Mouse (Mus musculus): ENCODE data around the gene Endod1. TPM values are rescaled to one million over a fixed set of nuclear protein-coding genes. Genes with fewer than 3 reads are reported as not detected.

Endod1 gene
- polyA plus RNA-seq, 1 experiment: 7.0 TPM

DNA sequence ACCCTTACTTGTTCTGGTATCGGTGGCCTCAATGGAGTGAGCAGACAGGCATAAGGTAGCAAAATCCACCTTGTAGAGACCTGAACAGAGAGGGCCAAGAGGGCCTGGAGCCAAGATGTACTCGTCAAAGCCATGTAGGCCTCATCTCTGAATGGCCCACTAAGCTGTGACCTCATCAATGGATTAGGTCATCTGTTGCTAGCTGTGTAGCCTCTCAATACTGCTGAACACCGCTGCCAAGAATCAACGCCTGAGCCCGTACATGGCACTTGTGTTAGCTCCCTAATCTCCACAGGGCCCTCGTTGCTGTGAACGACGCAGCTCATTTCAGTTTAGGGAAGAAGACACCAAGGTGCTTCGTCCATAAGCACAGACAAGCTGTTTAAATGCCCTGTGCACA, 10.0 kb upstream of the Endod1 start:
- H3K36me3 ChIP-seq (ENCODE audit: control insufficient read depth, insufficient read depth): no peaks in the 10 kb centered on the region
- no peaks in the 10 kb centered on the region for H3K79me2 ChIP-seq (ENCODE audit: control insufficient read depth, insufficient read depth)
- no peak for TF ChIP-seq POLR2A (IDR thresholded peaks at IDR 0.05; ENCODE audit: insufficient read length, low read depth)
- TF ChIP-seq POLR2AphosphoS2 (IDR thresholded peaks at IDR 0.05; ENCODE audit: insufficient read length, low read depth): no peak
- TF ChIP-seq USF1 (IDR thresholded peaks at IDR 0.05; ENCODE audit: low read depth): no peak
- no peak for TF ChIP-seq MAX (IDR thresholded peaks at IDR 0.05; ENCODE audit: low read depth)
- no peak for TF ChIP-seq E2F4 (IDR thresholded peaks at IDR 0.05; ENCODE audit: insufficient read depth)
- TF ChIP-seq TCF12 (IDR thresholded peaks at IDR 0.05; ENCODE audit: insufficient read depth, poor library complexity, severe bottlenecking): no peak
- TF ChIP-seq MYOG (IDR thresholded peaks at IDR 0.05; ENCODE audit: control insufficient read depth in 1 of 3, insufficient read depth in 1 of 3, insufficient read length in 2 of 3, low read depth in 2 of 3): no peak
- TF ChIP-seq SRF (IDR thresholded peaks at IDR 0.05; ENCODE audit: control insufficient read depth, insufficient read length, low read depth): no peak
- TF ChIP-seq REST (IDR thresholded peaks at IDR 0.05; ENCODE audit: insufficient read depth, insufficient read length): no peak
- no peak for TF ChIP-seq TCF3 (IDR thresholded peaks at IDR 0.05; ENCODE audit: insufficient read length, low read depth)
- TF ChIP-seq MYOD1 (IDR thresholded peaks at IDR 0.05; ENCODE audit: control insufficient read depth in 1 of 3, insufficient read length in 2 of 3, low read depth in 2 of 3): no peak
- TF ChIP-seq CEBPB (IDR thresholded peaks at IDR 0.05; ENCODE audit: insufficient read depth, poor library complexity, severe bottlenecking): no peak
- H3K4me3 ChIP-seq: no peak overlapping the region
- H3K4me2 ChIP-seq (ENCODE audit: low read depth): no peak overlapping the region
- no peak overlapping the region for H3ac ChIP-seq (ENCODE audit: control insufficient read depth, insufficient read length)
- no peaks in the 10 kb centered on the region for H3K27me3 ChIP-seq (ENCODE audit: control insufficient read depth, insufficient read depth, insufficient read length)

DNA sequence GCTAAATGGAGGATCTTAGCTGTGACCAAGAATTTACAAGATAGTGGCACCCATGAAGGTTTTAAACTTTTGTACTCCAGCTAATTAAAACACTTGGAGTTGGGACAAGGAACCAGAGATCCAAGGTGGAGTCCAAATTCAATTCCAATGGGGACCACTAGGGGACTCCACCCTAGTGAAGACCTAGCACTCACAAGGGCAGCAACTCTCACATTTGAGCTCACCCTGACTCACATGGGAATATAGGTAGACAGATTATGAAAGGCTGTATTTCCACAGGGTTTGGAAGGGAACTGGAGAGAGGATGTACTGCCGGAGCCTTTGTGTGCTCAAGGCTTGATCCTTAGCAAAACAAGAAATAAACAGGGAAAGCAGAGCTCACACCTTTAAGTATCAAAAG, 9.0 kb upstream of the Endod1 start:
- no peak overlapping the region for H3K4me2 ChIP-seq (ENCODE audit: low read depth)
- H3K4me3 ChIP-seq: no peak overlapping the region
- H3K27me3 ChIP-seq (ENCODE audit: control insufficient read depth, insufficient read depth, insufficient read length): no peaks in the 10 kb centered on the region
- H3K36me3 ChIP-seq (ENCODE audit: control insufficient read depth, insufficient read depth): no peaks in the 10 kb centered on the region
- no peak overlapping the region for H3ac ChIP-seq (ENCODE audit: control insufficient read depth, insufficient read length)
- TF ChIP-seq TCF12 (IDR thresholded peaks at IDR 0.05; ENCODE audit: insufficient read depth, poor library complexity, severe bottlenecking) (no peak), MAX (IDR thresholded peaks at IDR 0.05; ENCODE audit: low read depth) (no peak)
- no peaks in the 10 kb centered on the region for H3K79me2 ChIP-seq (ENCODE audit: control insufficient read depth, insufficient read depth)

DNA sequence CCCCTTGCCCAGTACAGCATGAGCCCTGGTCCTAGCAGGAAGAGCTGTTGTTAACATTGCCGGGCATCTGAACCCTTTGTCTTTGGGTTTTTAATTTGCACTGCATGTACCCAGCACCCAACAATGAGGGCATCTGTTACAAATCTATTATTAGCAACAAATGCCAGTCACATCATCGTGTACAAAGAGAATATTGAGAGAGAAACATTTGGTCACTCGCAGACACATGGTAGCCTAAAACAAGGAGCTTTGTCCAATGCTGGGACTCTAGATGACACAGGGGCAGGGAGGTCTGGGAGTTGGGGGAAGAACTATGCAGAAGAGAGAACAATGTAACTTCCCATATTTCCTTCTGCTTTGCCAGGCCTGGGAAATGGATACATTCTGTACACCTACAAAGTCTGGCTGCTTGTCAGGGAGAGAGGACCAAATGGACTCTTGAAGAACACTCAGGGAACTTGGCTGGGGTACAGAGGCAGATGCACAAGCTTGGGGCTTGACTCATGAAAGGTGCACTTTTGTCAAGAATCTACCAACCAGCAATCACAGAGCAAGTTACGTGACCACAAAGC, 7.8 kb upstream of the Endod1 start:
- Histone ChIP-seq H3K79me2 (ENCODE audit: control insufficient read depth, insufficient read depth) (no peaks in the 10 kb centered on the region), H3K4me3 (no peak overlapping the region), H3K27me3 (ENCODE audit: control insufficient read depth, insufficient read depth, insufficient read length) (no peaks in the 10 kb centered on the region), H3K36me3 (ENCODE audit: control insufficient read depth, insufficient read depth) (no peaks in the 10 kb centered on the region), H3ac (ENCODE audit: control insufficient read depth, insufficient read length) (no peak overlapping the region), H3K4me2 (ENCODE audit: low read depth) (peak overlapping the region; percentile 10)
- TF ChIP-seq CEBPB (IDR thresholded peaks at IDR 0.05; ENCODE audit: insufficient read depth, poor library complexity, severe bottlenecking) (no peak), E2F4 (IDR thresholded peaks at IDR 0.05; ENCODE audit: insufficient read depth) (no peak), POLR2AphosphoS2 (IDR thresholded peaks at IDR 0.05; ENCODE audit: insufficient read length, low read depth) (no peak), TCF12 (IDR thresholded peaks at IDR 0.05; ENCODE audit: insufficient read depth, poor library complexity, severe bottlenecking) (no peak), REST (IDR thresholded peaks at IDR 0.05; ENCODE audit: insufficient read depth, insufficient read length) (no peak), TCF3 (IDR thresholded peaks at IDR 0.05; ENCODE audit: insufficient read length, low read depth) (no peak), MYOG (IDR thresholded peaks at IDR 0.05; ENCODE audit: control insufficient read depth in 1 of 3, insufficient read depth in 1 of 3, insufficient read length in 2 of 3, low read depth in 2 of 3) (no peak), USF1 (IDR thresholded peaks at IDR 0.05; ENCODE audit: low read depth) (no peak), SRF (IDR thresholded peaks at IDR 0.05; ENCODE audit: control insufficient read depth, insufficient read length, low read depth) (no peak)

DNA sequence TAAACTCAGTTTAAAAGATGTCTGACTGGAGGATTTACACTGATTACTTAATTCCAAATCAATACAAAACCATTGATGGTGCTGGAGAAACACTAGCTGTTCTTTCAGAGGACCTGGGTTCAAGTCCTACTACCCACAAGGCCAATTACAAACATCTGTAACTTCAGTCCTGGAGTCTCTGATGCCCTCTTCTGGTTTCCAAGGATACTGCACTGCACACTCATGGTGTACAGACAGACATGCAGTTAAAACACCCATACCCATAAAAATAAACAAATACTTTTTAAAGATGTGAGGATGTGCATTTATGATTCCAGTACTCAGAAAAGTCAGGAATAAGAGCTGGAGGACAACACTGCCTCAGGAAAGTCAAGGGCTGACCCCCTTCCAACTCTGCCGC, 6.7 kb upstream of the Endod1 start:
- Histone ChIP-seq H3K36me3 (ENCODE audit: control insufficient read depth, insufficient read depth) (no peaks in the 10 kb centered on the region), H3K79me2 (ENCODE audit: control insufficient read depth, insufficient read depth) (no peaks in the 10 kb centered on the region), H3K4me3 (no peak overlapping the region), H3ac (ENCODE audit: control insufficient read depth, insufficient read length) (no peak overlapping the region), H3K4me2 (ENCODE audit: low read depth) (no peak overlapping the region), H3K27me3 (ENCODE audit: control insufficient read depth, insufficient read depth, insufficient read length) (no peaks in the 10 kb centered on the region)
- no peak for TF ChIP-seq E2F4 (IDR thresholded peaks at IDR 0.05; ENCODE audit: insufficient read depth)
- no peak for TF ChIP-seq MYOG (IDR thresholded peaks at IDR 0.05; ENCODE audit: control insufficient read depth in 1 of 3, insufficient read depth in 1 of 3, insufficient read length in 2 of 3, low read depth in 2 of 3)
- TF ChIP-seq TCF12 (IDR thresholded peaks at IDR 0.05; ENCODE audit: insufficient read depth, poor library complexity, severe bottlenecking): no peak
- no peak for TF ChIP-seq SRF (IDR thresholded peaks at IDR 0.05; ENCODE audit: control insufficient read depth, insufficient read length, low read depth)
- TF ChIP-seq USF1 (IDR thresholded peaks at IDR 0.05; ENCODE audit: low read depth): no peak
- TF ChIP-seq REST (IDR thresholded peaks at IDR 0.05; ENCODE audit: insufficient read depth, insufficient read length): no peak
- no peak for TF ChIP-seq POLR2A (IDR thresholded peaks at IDR 0.05; ENCODE audit: insufficient read length, low read depth)

- Histone ChIP-seq H3ac (ENCODE audit: control insufficient read depth, insufficient read length) (no peak overlapping the region), H3K4me2 (ENCODE audit: low read depth) (no peak overlapping the region), H3K36me3 (ENCODE audit: control insufficient read depth, insufficient read depth) (no peaks in the 10 kb centered on the region), H3K27me3 (ENCODE audit: control insufficient read depth, insufficient read depth, insufficient read length) (no peaks in the 10 kb centered on the region), H3K4me3 (no peak overlapping the region), H3K79me2 (ENCODE audit: control insufficient read depth, insufficient read depth) (no peaks in the 10 kb centered on the region)
- TF ChIP-seq USF1 (IDR thresholded peaks at IDR 0.05; ENCODE audit: low read depth) (no peak), CEBPB (IDR thresholded peaks at IDR 0.05; ENCODE audit: insufficient read depth, poor library complexity, severe bottlenecking) (no peak), TCF12 (IDR thresholded peaks at IDR 0.05; ENCODE audit: insufficient read depth, poor library complexity, severe bottlenecking) (no peak), TCF3 (IDR thresholded peaks at IDR 0.05; ENCODE audit: insufficient read length, low read depth) (no peak), REST (IDR thresholded peaks at IDR 0.05; ENCODE audit: insufficient read depth, insufficient read length) (no peak), POLR2AphosphoS2 (IDR thresholded peaks at IDR 0.05; ENCODE audit: insufficient read length, low read depth) (no peak), MYOG (IDR thresholded peaks at IDR 0.05; ENCODE audit: control insufficient read depth in 1 of 3, insufficient read depth in 1 of 3, insufficient read length in 2 of 3, low read depth in 2 of 3) (no peak), MAX (IDR thresholded peaks at IDR 0.05; ENCODE audit: low read depth) (no peak), MYOD1 (IDR thresholded peaks at IDR 0.05; ENCODE audit: control insufficient read depth in 1 of 3, insufficient read length in 2 of 3, low read depth in 2 of 3) (no peak), POLR2A (IDR thresholded peaks at IDR 0.05; ENCODE audit: insufficient read length, low read depth) (no peak), E2F4 (IDR thresholded peaks at IDR 0.05; ENCODE audit: insufficient read depth) (no peak), SRF (IDR thresholded peaks at IDR 0.05; ENCODE audit: control insufficient read depth, insufficient read length, low read depth) (no peak)
These were observed 5.5 kb upstream of the Endod1 start for GRCm38 (mm10) chr9:14386831-14387230.
